Mouse (Mus musculus) cerebellum, adult 2 months (tissue): Measurements from ENCODE around the gene Gmppb. TPM values are rescaled to one million over a fixed set of nuclear protein-coding genes. Genes with fewer than 3 reads are reported as not detected.

Experiments
- DNase-seq, 2 experiments: peaks; one replicate each; pipeline ENCODE4 v3.0.0; 2021
- H3K27ac ChIP-seq: fragments of 200-500 bp; 2 replicates; pipeline ENCODE4 v1.5.1; 2012; ENCODE audit warnings: low read length, control low read depth, inconsistent platforms; ENCODE audit not compliant: insufficient read depth
- H3K27me3 ChIP-seq: fragments of 200-500 bp; 2 replicates; pipeline ENCODE4 v1.6.1; 2012; ENCODE audit warnings: inconsistent platforms, mild to moderate bottlenecking, low read length, moderate library complexity; ENCODE audit not compliant: control insufficient read depth, insufficient read depth
- H3K4me1 ChIP-seq: fragments of 200-500 bp; 2 replicates; pipeline ENCODE4 v1.6.1; 2011; ENCODE audit warnings: low read length; ENCODE audit not compliant: control insufficient read depth, insufficient read depth
- H3K4me3 ChIP-seq: fragments of 200-500 bp; replicated peaks from 2 replicates; pipeline ENCODE3; 2011; ENCODE audit warnings: mild to moderate bottlenecking, low read depth, low read length, control low read depth; ENCODE audit not compliant: insufficient read depth
- CTCF ChIP-seq: fragments of 200-500 bp; IDR thresholded peaks from 2 replicates; pipeline ENCODE4 v1.5.1; 2011; ENCODE audit warnings: low read depth, mild to moderate bottlenecking, control low read depth, low read length, moderate library complexity, borderline replicate concordance; ENCODE audit not compliant: insufficient read depth
- POLR2A ChIP-seq: fragments of 200-500 bp; IDR thresholded peaks from 2 replicates; pipeline ENCODE4 v1.6.1; 2011; ENCODE audit warnings: low read length, control low read depth, borderline replicate concordance; ENCODE audit not compliant: insufficient read depth
- WGBS: fragments of 180-500 bp; shearing (Covaris S2); methylation state at CpG from one replicate; pipeline ENCODE4 v1.1.7; 2018; 5-methylcytosine and 5-hydroxymethylcytosine counted together
- polyA plus RNA-seq: library from polyadenylated mRNA; depleted of rRNA; stranded (reverse); fragments of >200 nt; gene quantifications from 2 replicates; pipeline ENCODE4 v1.2.3, GENCODE M21; 2012

Gene Gmppb
- polyA plus RNA-seq, 1 experiment: 16.5 TPM

DNA sequence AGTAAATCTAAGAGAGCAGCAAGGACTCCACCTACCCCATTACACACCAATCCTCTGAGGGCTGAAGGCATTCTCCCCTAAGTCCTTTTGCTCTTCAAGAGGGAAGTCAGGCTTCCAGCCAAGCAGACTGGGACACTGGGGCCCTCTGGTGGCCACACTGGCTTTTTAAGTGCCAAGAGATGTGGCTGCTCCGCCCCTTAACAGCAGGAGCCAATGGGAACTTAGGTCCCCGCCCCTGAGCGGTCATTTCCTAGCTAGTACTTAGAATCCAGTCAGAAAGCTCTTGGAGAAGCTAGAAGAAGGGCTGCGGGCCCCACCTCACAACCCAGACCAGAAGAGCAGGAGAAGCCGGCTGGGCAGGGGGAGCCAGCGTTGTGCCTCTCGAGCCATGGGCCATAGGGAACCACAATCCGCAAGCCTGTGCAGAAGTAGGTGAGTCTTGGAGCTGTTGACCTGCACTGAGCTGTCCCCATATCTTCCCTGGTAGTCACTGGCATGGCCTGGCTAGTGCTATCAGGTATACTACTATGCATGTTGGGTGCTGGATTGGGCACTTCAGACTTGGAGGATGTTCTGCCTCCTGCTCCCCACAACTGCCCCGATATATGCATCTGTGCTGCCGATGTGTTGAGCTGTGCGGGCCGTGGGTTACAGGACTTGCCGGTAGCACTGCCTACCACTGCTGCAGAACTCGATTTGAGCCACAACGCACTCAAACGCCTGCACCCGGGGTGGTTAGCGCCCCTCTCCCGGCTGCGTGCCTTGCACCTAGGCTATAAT is 4.0 kb downstream of the Gmppb start, which contains the start of gene Amigo3:
Amigo3 (plus strand) TSS at position 275 of the 780 bp plus-strand sequence.
- TF ChIP-seq POLR2A: no peak
- TF ChIP-seq CTCF: peak; percentile 90
- H3K27me3 ChIP-seq: no peaks in the 10 kb centered on the region
- peak; percentile 92 to 96 for DNase-seq
- H3K4me3 ChIP-seq: no peak within 1 kb of the TSS
- 58% methylated on average over 20 of the region's 20 CpGs for WGBS
- H3K4me1 ChIP-seq: peaks cover 7% of the 10 kb centered on the region; the same call in 1 of the 2 replicates
- H3K27ac ChIP-seq: no peak within 1 kb of the TSS

DNA sequence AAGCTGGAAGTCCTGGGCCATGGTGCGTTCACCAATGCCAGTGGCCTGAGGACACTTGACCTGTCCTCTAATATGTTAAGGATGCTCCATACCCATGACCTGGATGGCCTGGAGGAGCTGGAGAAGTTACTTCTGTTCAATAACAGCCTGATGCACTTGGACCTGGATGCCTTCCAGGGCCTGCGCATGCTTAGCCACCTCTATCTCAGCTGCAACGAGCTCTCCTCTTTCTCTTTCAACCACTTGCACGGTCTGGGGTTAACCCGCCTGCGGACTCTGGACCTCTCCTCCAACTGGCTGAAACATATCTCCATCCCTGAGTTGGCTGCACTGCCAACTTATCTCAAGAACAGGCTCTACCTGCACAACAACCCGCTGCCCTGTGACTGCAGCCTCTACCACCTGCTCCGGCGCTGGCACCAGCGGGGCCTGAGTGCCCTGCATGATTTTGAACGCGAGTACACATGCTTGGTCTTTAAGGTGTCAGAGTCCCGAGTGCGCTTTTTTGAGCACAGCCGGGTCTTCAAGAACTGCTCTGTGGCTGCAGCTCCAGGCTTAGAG is 4.7 kb downstream of the Gmppb start:
- TF ChIP-seq CTCF (0 out of 2 replicates have a peak, but pooled peaks have one; percentile 11), POLR2A (no peak)
- Histone ChIP-seq H3K4me1 (peaks cover 7% of the 10 kb centered on the region; the same call in 1 of the 2 replicates), H3K27me3 (no peaks in the 10 kb centered on the region), H3K27ac (no peak overlapping the region), H3K4me3 (no peak overlapping the region)
- DNase-seq: peak; percentile 23 to 44
- WGBS: 78% methylated on average over 15 of the region's 15 CpGs

DNA sequence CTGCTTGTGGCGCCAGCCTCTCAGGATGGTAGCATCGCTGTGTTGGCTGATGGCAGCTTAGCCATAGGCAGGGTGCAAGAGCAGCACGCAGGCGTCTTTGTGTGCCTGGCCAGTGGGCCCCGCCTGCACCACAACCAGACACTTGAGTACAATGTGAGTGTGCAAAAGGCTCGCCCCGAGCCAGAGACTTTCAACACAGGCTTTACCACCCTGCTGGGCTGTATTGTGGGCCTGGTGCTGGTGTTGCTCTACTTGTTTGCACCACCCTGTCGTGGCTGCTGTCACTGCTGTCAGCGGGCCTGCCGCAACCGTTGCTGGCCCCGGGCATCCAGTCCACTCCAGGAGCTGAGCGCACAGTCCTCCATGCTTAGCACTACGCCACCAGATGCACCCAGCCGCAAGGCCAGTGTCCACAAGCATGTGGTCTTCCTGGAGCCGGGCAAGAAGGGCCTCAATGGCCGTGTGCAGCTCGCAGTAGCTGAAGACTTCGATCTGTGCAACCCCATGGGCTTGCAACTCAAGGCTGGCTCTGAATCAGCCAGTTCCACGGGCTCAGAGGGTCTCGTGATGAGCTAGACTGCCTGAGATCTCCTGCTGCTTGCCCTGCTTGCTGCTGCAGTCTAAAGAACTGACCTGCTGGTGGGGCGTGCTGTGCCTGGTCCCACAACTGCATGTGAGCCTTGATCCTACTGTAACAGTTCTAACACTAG is 5.4 kb downstream of the Gmppb start:
- Histone ChIP-seq H3K4me3 (no peak overlapping the region), H3K27me3 (no peaks in the 10 kb centered on the region), H3K27ac (no peak overlapping the region), H3K4me1 (peaks cover 7% of the 10 kb centered on the region; the same call in 1 of the 2 replicates)
- DNase-seq: peak in 1 of 2 experiments; percentile 36
- no peak for TF ChIP-seq POLR2A
- no peak for TF ChIP-seq CTCF
- WGBS: 80% methylated on average over 22 of the region's 22 CpGs

DNA sequence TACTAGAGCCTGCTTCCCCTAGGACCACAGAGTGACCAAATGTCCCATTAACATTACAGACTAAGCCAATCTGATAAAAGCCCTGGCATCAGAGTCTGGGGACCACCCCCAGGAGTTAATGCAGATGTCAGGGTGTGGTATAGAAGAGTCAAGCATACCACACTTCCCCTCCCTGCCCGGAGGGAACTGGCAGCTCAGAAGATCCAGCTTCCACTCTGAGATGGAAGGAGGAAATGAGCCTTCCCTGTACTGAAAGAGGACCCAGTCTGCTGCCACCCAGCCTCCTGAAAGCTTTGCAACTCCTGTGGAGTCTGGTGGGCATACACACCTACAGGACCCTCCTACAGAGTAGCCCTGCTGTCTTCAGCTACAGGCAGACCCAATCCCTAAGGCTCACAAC is 6.0 kb downstream of the Gmppb start:
- DNase-seq: no peak
- Histone ChIP-seq H3K4me3 (no peak overlapping the region), H3K4me1 (peaks cover 7% of the 10 kb centered on the region; the same call in 1 of the 2 replicates), H3K27ac (no peak overlapping the region), H3K27me3 (no peaks in the 10 kb centered on the region)
- TF ChIP-seq CTCF (no peak), POLR2A (no peak)
- WGBS: 80% methylated on average over 1 of the region's 1 CpGs

DNA sequence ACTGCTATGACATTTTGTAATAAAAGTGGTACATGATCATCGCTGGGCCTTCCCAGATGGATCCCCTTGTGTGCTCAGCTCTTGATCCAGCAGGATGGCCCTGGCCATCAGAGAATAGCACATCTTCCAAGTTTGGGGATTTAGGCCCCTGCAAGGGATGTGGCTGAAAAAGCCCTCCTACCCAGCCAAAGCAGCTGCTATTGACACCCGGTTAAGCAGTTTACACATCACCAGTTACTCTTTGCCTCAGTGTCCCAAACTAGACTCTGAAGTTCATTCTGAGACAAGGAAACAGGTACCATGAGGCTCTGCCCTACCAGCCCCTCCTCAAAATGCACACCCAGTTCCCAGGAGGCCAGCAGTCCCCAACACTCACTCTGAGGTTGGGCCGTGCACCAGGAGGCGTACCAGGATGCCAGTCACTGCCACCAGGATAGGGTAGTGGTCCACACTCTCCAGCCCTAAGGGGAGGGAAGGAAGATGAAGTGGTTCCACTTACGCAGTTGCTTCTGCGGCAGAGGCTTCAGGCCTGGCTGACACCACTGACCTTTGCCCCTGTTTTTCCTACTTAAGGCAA is 6.7 kb downstream of the Gmppb start:
- no peak for TF ChIP-seq POLR2A
- TF ChIP-seq CTCF: no peak
- Histone ChIP-seq H3K27ac (no peak overlapping the region), H3K4me1 (peaks cover 7% of the 10 kb centered on the region; the same call in 1 of the 2 replicates), H3K27me3 (no peaks in the 10 kb centered on the region), H3K4me3 (no peak overlapping the region)
- 84% methylated on average over 6 of the region's 6 CpGs for WGBS
- DNase-seq: no peak

DNA sequence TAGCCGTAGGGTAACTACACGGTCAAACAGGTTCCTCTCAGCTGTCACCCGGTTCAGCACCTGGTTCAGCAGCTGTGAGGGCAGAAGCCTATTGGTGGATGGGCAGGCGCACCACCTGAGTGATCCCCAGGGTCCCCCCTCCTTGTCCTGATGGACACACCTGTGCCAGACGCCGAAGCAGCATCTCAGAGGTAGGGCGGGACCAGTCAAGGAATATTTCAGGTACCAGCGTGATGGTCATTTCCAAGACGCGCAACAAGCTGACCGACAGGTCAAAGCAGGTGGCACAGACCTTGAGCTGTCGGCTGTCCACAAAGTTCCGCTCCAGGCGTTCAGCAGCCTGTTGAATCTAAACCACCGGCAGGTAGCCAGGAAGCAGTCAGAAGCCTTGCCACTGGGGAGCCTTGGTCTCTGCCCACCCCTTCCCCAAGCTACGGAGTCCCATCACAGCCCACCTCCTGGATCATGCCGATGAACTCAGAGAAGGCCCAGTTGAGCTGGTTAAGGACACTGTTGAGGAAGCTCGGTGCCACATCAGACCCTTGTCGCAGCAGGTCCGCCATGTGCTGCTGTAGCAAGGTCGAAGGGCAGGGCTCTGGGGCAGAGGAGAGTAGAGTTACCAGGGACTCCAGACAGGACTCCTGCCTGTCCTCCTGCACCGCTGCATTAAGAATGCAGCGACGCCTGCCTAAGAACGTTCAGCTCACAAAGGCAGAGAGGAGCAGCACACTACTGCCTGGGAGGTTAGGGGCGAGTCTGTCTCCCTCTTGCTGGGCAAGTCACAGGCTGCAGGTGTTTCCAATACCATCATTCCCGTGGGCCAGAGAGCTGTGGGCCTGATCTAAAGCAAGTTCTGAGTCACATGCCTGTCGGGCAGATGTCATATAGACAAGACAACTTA is 7.6 kb downstream of the Gmppb start:
- H3K27ac ChIP-seq: no peak overlapping the region
- no peak overlapping the region for H3K4me3 ChIP-seq
- 75% methylated on average over 28 of the region's 28 CpGs for WGBS
- TF ChIP-seq CTCF (no peak), POLR2A (no peak)
- DNase-seq: peak in 1 of 2 experiments; percentile 18
- peaks cover 7% of the 10 kb centered on the region; the same call in 1 of the 2 replicates for H3K4me1 ChIP-seq
- no peaks in the 10 kb centered on the region for H3K27me3 ChIP-seq

DNA sequence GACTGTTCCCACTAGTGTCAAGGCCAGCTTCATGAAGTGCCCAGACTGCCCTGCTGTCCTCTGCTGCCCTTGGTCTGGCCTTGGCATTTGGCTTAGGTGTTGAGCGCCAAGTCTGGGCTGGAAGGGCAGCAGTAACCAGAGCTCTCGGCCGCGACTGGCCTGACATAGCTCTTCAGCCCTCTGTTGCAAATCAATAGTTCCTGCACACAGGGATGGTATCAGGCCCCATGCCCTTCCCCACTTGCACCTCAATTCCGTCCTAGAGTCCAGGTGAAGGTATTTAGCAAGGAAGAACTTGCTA is 8.2 kb downstream of the Gmppb start:
- H3K27ac ChIP-seq: no peak overlapping the region
- H3K4me3 ChIP-seq: no peak overlapping the region
- peaks cover 7% of the 10 kb centered on the region; the same call in 1 of the 2 replicates for H3K4me1 ChIP-seq
- H3K27me3 ChIP-seq: no peaks in the 10 kb centered on the region
- peak; percentile 20 to 25 for DNase-seq
- no peak for TF ChIP-seq CTCF
- no peak for TF ChIP-seq POLR2A
- 50% methylated on average over 5 of the region's 5 CpGs for WGBS
